Mouse (Mus musculus): ENCODE measurements around the gene Hdac10. TPM values are rescaled to one million over a fixed set of nuclear protein-coding genes. Genes with fewer than 3 reads are reported as not detected.

The Hdac10 gene
- total RNA-seq, 2 experiments from 2014 or later, result 12.5 to 16.5 TPM

GRCm38 (mm10) chr15:89076156-89076731 is 52.3 kb downstream of the Hdac10 start:
- DNase-seq (ENCODE audit: extremely low spot score in 1 of 2, low spot score in 1 of 2), result no peak

DNA sequence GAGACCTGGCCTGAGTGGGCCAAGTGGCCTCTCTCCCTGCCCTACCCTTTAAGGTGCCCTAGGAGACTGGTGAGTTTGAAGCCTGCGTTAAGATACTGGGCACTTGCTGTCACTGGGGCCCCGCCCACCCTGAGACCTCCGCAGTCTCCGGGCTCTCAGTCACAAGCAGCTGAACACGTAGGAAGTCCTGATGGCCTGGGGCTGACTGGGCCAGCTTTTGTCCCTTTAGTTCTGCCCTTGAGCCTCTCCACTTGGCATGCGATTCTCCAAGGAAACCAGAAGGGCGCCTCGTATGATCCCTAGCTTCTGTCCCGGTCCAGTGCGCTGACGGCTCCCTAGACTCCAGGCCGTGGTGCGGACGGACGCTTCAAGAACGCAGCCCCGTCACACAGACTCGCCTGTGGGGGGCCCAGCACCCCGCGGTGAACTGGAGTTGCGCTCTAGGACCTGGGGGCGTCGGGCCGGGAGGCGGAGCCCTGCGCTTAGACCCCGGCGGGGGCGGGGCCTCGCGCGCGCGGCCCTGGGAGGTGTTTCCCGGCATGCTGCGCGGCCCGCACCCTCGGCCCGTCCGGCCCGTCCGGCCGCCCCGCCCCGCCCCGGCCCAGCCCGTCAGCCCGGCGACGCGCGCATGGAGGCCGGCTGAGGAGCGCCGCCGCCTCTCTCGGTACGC is 52.9 kb downstream of the Hdac10 start:
- DNase-seq (ENCODE audit: extremely low spot score in 1 of 2, low spot score in 1 of 2), result peak; percentile 72 to 82

DNA sequence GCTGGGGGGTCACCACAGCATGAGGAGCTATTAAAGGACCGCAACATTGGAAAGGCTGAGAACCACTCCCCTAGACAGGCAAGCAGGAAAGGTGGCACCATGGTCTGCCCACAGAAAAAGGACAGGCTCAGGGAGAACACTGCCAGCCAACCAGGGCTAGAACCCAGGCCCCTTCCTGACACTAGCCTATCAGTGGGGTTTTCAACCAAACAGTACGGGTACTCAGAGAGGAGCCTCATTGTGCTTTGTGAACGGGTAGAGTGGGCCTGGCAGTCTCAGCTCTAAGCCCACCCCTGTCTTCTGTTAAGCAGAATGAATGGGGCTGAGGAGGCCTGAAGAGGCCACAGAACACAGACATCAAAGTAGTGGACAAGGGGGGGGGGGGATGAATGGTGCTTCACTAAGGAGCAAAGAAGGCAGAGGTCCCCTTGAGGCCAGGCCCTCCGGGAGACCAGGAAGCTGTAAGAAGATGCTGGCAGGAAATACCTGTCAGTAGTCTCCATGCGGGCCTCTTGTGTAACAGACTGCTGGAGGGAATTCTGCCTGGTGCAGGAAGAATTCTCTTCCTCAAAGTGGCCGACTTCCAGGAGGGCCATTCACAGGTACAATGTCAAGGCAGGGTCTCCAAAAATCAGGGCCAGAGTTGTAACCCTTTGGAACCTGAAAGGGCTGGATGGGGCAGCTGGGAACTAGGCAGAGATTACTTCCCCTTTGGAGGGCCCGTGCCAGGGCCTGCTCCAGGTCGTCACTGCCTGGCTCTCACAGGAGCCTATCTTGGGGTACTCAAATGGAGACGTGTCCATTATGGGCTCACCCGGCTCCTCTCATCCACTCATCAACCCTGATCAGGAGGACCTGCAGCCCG is 53.7 kb downstream of the Hdac10 start, which contains the start of gene Trabd:
Gene Trabd, plus strand, starts transcription at position 512 of the 865 bp plus-strand sequence.
- no peak for DNase-seq (ENCODE audit: extremely low spot score in 1 of 2, low spot score in 1 of 2)

DNA sequence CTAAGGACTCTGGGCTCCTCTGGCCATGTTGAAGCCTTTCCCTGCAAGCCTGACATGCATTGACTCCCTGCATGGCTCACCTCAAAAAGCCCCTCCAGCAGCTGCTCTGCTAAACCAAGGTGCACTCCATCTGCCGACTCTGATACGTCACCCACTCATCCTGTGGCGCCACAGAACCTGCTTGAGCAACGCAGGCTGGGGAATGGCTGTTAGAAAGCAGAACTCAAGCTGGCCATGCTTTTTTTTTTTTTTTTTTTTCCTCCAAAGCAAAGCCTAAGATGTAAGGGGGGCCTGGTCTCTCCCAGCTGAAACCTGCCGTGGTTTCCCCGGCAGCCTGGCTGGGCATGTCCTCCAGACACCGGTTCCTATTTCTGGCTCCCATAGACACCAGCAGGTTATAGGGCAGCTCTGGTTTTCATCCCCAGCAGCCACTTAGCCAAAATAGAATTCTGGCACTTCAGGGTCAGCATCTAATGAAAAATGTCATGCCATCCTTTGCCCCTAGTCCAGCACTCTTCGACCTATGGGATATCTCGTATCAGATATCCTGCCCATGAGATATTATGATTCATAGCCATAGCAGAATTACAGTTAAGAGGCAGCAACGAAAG is 54.4 kb downstream of the Hdac10 start:
- no peak for DNase-seq (ENCODE audit: extremely low spot score in 1 of 2, low spot score in 1 of 2)

Small RNA genes lying within 50 kb of the gene (microRNA-seq; reads per million reads assigned to microRNA genes)
- gene Mir7118, result 0 to 1.8 reads per million in 2 experiments

Other genes with a start within 250 kb of the Hdac10 start
- gene Ttll8, start 174.3 kb downstream of the Hdac10 start, total RNA-seq (2021), result 1 to 10 TPM; 1.9 to 2.1 TPM
- gene Mlc1, start 149.7 kb downstream of the Hdac10 start, total RNA-seq (2021), result 100 to 1,000 TPM; 115 to 130 TPM
- not detected for gene Mov10l1, start 145.8 kb downstream of the Hdac10 start, total RNA-seq (2021)
- 100 to 1,000 TPM; 161 to 170 TPM for gene Panx2, start 69.0 kb downstream of the Hdac10 start, total RNA-seq (2021)
- 10 to 100 TPM; 20.5 to 21.2 TPM for gene Trabd, start 53.6 kb downstream of the Hdac10 start, total RNA-seq (2021)
- 10 to 100 TPM; 19.7 to 22.5 TPM for gene Selenoo, start 39.6 kb downstream of the Hdac10 start, total RNA-seq (2021)
- gene Tubgcp6, start 5.6 kb downstream of the Hdac10 start, total RNA-seq (2021), result 10 to 100 TPM; 29.0 to 29.9 TPM
- 1 to 10 TPM; 2.7 to 5.1 TPM for gene Mapk12, start 12.0 kb upstream of the Hdac10 start, total RNA-seq (2021)
- 10 to 100 TPM; 20.3 to 24.8 TPM for gene Mapk11, start 20.9 kb upstream of the Hdac10 start, total RNA-seq (2021)
- gene Plxnb2, start 52.1 kb upstream of the Hdac10 start, total RNA-seq (2021), result 10 to 100 TPM; 50.0 to 56.5 TPM
- 10 to 100 TPM; 33.3 to 42.0 TPM for gene Dennd6b, start 67.8 kb upstream of the Hdac10 start, total RNA-seq (2021)
- 100 to 1,000 TPM; 164 to 166 TPM for gene Ppp6r2, start 82.9 kb upstream of the Hdac10 start, total RNA-seq (2021)
- gene Sbf1, start 186.6 kb upstream of the Hdac10 start, total RNA-seq (2021), result 100 to 1,000 TPM; 317 to 364 TPM
- gene Adm2, start 194.0 kb upstream of the Hdac10 start, total RNA-seq (2021), result not detected
- gene Miox, start 205.7 kb upstream of the Hdac10 start, total RNA-seq (2021), result not detected
- gene Lmf2, start 227.0 kb upstream of the Hdac10 start, total RNA-seq (2021), result 10 to 100 TPM; 15.2 to 20.8 TPM
- gene Ncaph2, start 227.0 kb upstream of the Hdac10 start, total RNA-seq (2021), result 10 to 100 TPM; 84.1 to 95.0 TPM
- gene Sco2, start 245.1 kb upstream of the Hdac10 start, total RNA-seq (2021), result 10 to 100 TPM; 34.1 to 36.7 TPM
- 1 to 10 TPM; 1.5 to 1.8 TPM for gene Tymp, start 248.3 kb upstream of the Hdac10 start, total RNA-seq (2021)

Measured in layer of hippocampus, postnatal 25 days (tissue).